Mouse (Mus musculus) midbrain, embryonic 16.5 days (tissue): ENCODE data around the gene Pde10a. TPM values are rescaled to one million over a fixed set of nuclear protein-coding genes. Genes with fewer than 3 reads are reported as not detected.

Experiments used
- ATAC-seq: fragments of 200-750 bp; cut with Nextera tagmentation; 2 replicates; pipeline ENCODE4 v1.8.0; 2017; ENCODE audit warnings: moderate TSS enrichment
- H3K27ac ChIP-seq: fragments of 300-500 bp; sonication (generic); 2 replicates; pipeline ENCODE4 v1.5.1; 2014; ENCODE audit warnings: mild to moderate bottlenecking, low read length, mixed read lengths
- H3K27me3 ChIP-seq: fragments of 300-500 bp; sonication (generic); 2 replicates; pipeline ENCODE4 v1.6.1; 2014; ENCODE audit warnings: low read depth, low read length, mixed read lengths; ENCODE audit not compliant: control insufficient read depth, insufficient read depth
- H3K36me3 ChIP-seq: fragments of 300-500 bp; sonication (generic); 2 replicates; pipeline ENCODE4 v1.6.1; 2014; ENCODE audit warnings: mild to moderate bottlenecking, low read length, moderate library complexity, mixed read lengths; ENCODE audit not compliant: control insufficient read depth, insufficient read depth
- H3K4me1 ChIP-seq: fragments of 300-500 bp; sonication (generic); 2 replicates; pipeline ENCODE4 v1.6.1; 2014; ENCODE audit warnings: mild to moderate bottlenecking, low read length, mixed read lengths; ENCODE audit not compliant: control insufficient read depth, insufficient read depth
- H3K4me2 ChIP-seq: fragments of 300-500 bp; sonication (generic); 2 replicates; pipeline ENCODE4 v1.6.1; 2014; ENCODE audit warnings: mild to moderate bottlenecking, low read length, mixed read lengths
- H3K4me3 ChIP-seq: fragments of 300-500 bp; sonication (generic); 2 replicates; pipeline ENCODE4 v1.5.1; 2014; ENCODE audit warnings: low read depth, mild to moderate bottlenecking, low read length, moderate library complexity, mixed read lengths
- H3K9ac ChIP-seq: fragments of 300-500 bp; sonication (generic); 2 replicates; pipeline ENCODE4 v1.6.1; 2014; ENCODE audit warnings: low read depth, low read length, mixed read lengths
- H3K9me3 ChIP-seq: fragments of 300-500 bp; sonication (generic); replicated peaks from 2 replicates; pipeline ENCODE4 v1.6.1; 2014; ENCODE audit warnings: mild to moderate bottlenecking, low read length, mixed read lengths; ENCODE audit not compliant: control insufficient read depth, poor library complexity, severe bottlenecking
- WGBS: fragments of 180-500 bp; shearing (Covaris S2); extraction: QIAGEN DNeasy Blood & Tissue Kit; methylation state at CpG from one replicate; pipeline ENCODE4 v1.1.7; 2014; 5-methylcytosine and 5-hydroxymethylcytosine counted together
- polyA plus RNA-seq: library from polyadenylated mRNA; unstranded; fragments of >200 nt; fragmentation: Nextera tagmentation; extraction: Ambion mirVana; gene quantifications from 2 replicates; pipeline ENCODE4 v1.2.1, GENCODE M21; 2015

The Pde10a gene
- polyA plus RNA-seq, result 14.3 and 17.7 TPM in 2 replicates

DNA sequence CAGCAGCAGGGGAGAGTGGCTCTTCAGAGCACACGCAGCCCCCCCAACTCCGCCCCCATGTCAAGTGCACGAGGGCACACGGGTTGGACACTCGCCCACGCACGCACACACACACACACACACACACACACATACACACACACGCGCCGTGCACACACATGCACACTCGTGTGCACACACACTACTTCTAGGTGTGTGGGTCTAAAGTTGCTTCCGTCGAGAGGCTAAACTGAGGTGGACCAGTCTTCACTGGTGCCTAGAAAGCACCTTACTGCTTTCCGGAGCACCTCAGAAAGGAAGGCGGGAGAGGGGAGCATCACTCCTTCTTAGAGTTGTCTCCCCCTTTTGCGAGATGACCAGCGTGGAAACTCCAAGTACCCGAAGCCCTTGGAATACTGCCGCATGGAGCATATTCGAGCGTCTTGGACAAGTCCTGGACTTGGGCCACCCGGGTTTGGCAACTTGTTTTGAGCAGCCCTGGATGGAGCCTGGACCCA is at the start of gene Pde10a:
Gene Pde10a (plus strand): TSS at position 148 of the 497 bp plus-strand sequence.
- ATAC-seq, result peak; percentile 57; the same call in 1 of the 2 replicates

DNA sequence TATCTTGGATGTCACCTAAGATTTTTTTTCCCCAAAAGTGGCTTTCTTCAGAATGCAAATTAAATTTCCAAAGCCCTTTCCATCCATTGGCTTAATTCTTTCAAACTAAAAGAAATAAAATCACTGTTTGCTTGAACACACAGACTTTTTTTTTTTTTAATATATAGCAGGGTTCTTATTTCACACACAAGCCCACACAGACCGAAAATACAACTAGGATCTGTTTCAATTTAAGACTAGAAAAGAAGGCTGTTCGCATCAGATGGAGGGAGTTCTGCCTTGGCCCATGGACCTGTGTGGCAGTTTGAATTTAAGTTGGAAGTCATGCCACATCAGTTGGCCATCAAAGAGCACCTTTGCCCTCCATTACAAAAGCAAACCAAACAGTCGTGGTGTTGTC is 46.6 kb upstream of the Pde10a start:
- Histone ChIP-seq H3K4me3 (no peak overlapping the region), H3K36me3 (no peaks in the 10 kb centered on the region), H3K9me3 (no peaks in the 10 kb centered on the region), H3K27ac (no peak overlapping the region), H3K9ac (no peak overlapping the region), H3K4me1 (no peaks in the 10 kb centered on the region), H3K4me2 (no peak overlapping the region), H3K27me3 (no peaks in the 10 kb centered on the region)
- 85% methylated on average over 3 of the region's 3 CpGs for WGBS
- no peak for ATAC-seq

More for the DNA sequence above, at the start of gene Pde10a:
- Histone ChIP-seq H3K27ac (peak within 1 kb of the TSS; percentile 78), H3K36me3 (no peaks in the 10 kb centered on the region), H3K4me1 (peaks cover 27% of the 10 kb centered on the region), H3K4me2 (peak within 1 kb of the TSS; percentile 85), H3K9ac (peak within 1 kb of the TSS; percentile 84), H3K27me3 (peaks cover 7% of the 10 kb centered on the region), H3K4me3 (peak within 1 kb of the TSS; percentile 52), H3K9me3 (no peaks in the 10 kb centered on the region)
- under 1% methylated on average over 22 of the region's 22 CpGs for WGBS

GRCm38 (mm10) chr17:8479493-8480128 is 45.6 kb upstream of the Pde10a start:
- ATAC-seq, result no peak
- Histone ChIP-seq H3K27ac (no peak overlapping the region), H3K9ac (no peak overlapping the region), H3K9me3 (no peaks in the 10 kb centered on the region), H3K4me3 (no peak overlapping the region), H3K4me2 (no peak overlapping the region), H3K36me3 (no peaks in the 10 kb centered on the region), H3K27me3 (no peaks in the 10 kb centered on the region), H3K4me1 (no peaks in the 10 kb centered on the region)
- 84% methylated on average over 9 of the region's 9 CpGs for WGBS

GRCm38 (mm10) chr17:8481797-8482196 is 43.4 kb upstream of the Pde10a start:
- WGBS, result 89% methylated on average over 10 of the region's 10 CpGs
- ATAC-seq, result no peak

DNA sequence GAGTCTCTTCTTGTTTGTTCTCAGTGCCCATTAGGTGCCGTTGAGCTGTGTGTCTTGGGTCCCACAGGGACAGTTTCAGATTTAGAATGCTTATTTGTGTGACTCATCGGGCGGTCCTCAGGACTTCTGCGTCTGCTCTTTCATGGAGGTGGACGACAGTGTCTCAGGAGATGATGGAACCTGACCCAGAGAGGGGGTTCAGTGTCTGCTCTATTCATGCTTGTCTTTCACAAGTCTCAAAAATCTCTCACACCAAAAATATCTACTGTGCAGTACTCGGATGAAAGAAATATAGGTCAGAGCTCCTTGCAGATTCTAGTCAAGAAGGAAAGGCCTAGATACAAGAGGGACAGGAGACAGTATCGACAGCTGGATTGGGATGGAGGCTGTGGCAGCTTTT is 42.3 kb upstream of the Pde10a start:
- no peak for ATAC-seq
- Histone ChIP-seq H3K4me3 (no peak overlapping the region), H3K4me2 (no peak overlapping the region), H3K27ac (no peak overlapping the region), H3K4me1 (no peaks in the 10 kb centered on the region), H3K9ac (no peak overlapping the region), H3K27me3 (no peaks in the 10 kb centered on the region), H3K36me3 (no peaks in the 10 kb centered on the region), H3K9me3 (no peaks in the 10 kb centered on the region)
- WGBS, result 85% methylated on average over 7 of the region's 7 CpGs

More at GRCm38 (mm10) chr17:8481797-8482196, 43.4 kb upstream of the Pde10a start:
- Histone ChIP-seq H3K36me3 (no peaks in the 10 kb centered on the region), H3K4me1 (no peaks in the 10 kb centered on the region), H3K27me3 (no peaks in the 10 kb centered on the region), H3K9ac (no peak overlapping the region), H3K27ac (no peak overlapping the region), H3K9me3 (no peaks in the 10 kb centered on the region), H3K4me2 (no peak overlapping the region), H3K4me3 (no peak overlapping the region)

DNA sequence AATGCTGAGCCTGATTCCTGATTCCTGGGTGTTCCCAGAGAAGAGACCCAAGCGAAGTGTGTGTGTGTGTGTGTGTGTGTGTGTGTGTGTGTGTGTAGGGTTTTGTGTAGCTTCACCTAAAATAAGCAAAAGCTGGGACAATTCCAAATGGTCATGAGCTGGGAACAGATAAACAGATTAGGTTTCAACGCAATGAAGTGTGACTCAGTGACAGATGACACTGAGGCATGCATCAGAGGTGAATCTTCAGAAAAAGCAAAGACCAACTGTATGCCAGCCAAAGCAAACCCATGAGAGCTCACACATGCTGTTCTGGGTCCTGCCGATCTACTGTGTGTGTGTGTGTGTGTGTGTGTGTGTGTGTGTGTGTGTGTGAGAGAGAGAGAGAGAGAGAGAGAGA is 40.9 kb upstream of the Pde10a start:
- H3K27me3 ChIP-seq, result no peaks in the 10 kb centered on the region
- H3K27ac ChIP-seq, result no peak overlapping the region
- H3K9ac ChIP-seq, result no peak overlapping the region
- no peaks in the 10 kb centered on the region for H3K4me1 ChIP-seq
- H3K4me2 ChIP-seq, result no peak overlapping the region
- no peaks in the 10 kb centered on the region for H3K36me3 ChIP-seq
- no peak for ATAC-seq
- WGBS, result 74% methylated on average over 3 of the region's 3 CpGs
- no peaks in the 10 kb centered on the region for H3K9me3 ChIP-seq
- H3K4me3 ChIP-seq, result no peak overlapping the region

- no peak overlapping the region for H3K27ac ChIP-seq
- no peaks in the 10 kb centered on the region for H3K36me3 ChIP-seq
- H3K4me1 ChIP-seq, result no peaks in the 10 kb centered on the region
- no peak overlapping the region for H3K4me3 ChIP-seq
- ATAC-seq, result no peak
- H3K4me2 ChIP-seq, result no peak overlapping the region
- no peaks in the 10 kb centered on the region for H3K9me3 ChIP-seq
- no peaks in the 10 kb centered on the region for H3K27me3 ChIP-seq
- H3K9ac ChIP-seq, result no peak overlapping the region
These were observed 40.0 kb upstream of the Pde10a start for GRCm38 (mm10) chr17:8485146-8485545.

- Histone ChIP-seq H3K27me3 (no peaks in the 10 kb centered on the region), H3K4me3 (no peak overlapping the region), H3K27ac (no peak overlapping the region), H3K36me3 (no peaks in the 10 kb centered on the region), H3K9me3 (no peaks in the 10 kb centered on the region), H3K9ac (no peak overlapping the region), H3K4me1 (no peaks in the 10 kb centered on the region), H3K4me2 (no peak overlapping the region)
- WGBS, result 66% methylated on average over 12 of the region's 12 CpGs
- no peak for ATAC-seq
These were observed 37.3 kb upstream of the Pde10a start for GRCm38 (mm10) chr17:8487824-8488223.

DNA sequence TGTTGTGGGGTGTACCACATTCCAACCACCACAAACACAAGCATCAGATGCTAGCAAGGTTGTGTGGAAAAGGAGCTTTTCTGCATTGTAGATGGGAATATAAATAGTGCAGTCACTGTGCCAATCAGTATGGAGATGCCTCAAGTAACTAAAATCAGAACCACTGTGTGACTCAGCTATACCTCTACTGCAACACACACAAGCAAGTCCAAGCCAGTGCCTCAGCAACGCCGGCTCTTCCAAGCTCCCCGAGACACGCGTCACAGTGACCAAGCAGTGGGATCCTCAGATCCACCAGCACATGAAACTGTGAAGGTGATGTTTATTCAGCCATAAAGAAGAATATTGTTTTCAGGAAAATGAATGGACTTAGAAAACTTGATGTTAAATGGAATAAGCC is 34.2 kb upstream of the Pde10a start:
- Histone ChIP-seq H3K9me3 (no peaks in the 10 kb centered on the region), H3K36me3 (no peaks in the 10 kb centered on the region), H3K27ac (no peak overlapping the region), H3K4me2 (no peak overlapping the region), H3K4me1 (no peaks in the 10 kb centered on the region), H3K4me3 (no peak overlapping the region), H3K9ac (no peak overlapping the region), H3K27me3 (no peaks in the 10 kb centered on the region)
- ATAC-seq, result no peak
- 86% methylated on average over 5 of the region's 5 CpGs for WGBS
